Mouse (Mus musculus) stomach, postnatal 0 days (tissue): Measurements from ENCODE around the gene Tpk1.

Experiments
- CTCF ChIP-seq: IDR thresholded peaks from 2 replicates; pipeline ENCODE4 v1.5.1; 2016; ENCODE audit warnings: antibody characterized with exemption, low read depth, mild to moderate bottlenecking, moderate library complexity
- EP300 ChIP-seq: optimal IDR thresholded peaks from 2 replicates; pipeline ENCODE3; 2016; ENCODE audit warnings: antibody characterized with exemption

DNA sequence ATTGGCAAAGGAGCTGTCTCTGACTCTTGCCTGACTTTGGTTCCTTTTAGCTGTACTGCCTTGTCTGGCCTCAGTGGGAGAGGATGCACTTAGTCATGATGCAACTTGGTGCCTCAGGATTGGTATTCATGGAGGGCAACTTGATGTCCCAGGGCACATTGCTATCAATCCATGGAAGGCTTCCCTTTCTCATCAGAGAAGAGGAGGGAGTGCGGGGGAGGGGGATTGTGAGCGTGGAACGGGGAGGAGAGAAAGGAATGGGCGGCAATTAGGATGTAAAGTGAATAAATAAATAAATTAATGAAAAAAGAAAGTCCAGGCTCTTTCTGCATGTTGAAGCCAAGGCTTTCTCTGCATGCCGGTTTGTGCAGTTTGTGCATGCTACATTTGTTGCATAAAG lies 304.8 kb downstream of the Tpk1 start:
- TF ChIP-seq CTCF = no peak
- no peak for TF ChIP-seq EP300
